Mouse (Mus musculus): ENCODE results near the gene Ank3. TPM values are rescaled to one million over a fixed set of nuclear protein-coding genes. Genes with fewer than 3 reads are reported as not detected.

The Ank3 gene
- polyA plus RNA-seq, 1 experiment: 159 TPM

DNA sequence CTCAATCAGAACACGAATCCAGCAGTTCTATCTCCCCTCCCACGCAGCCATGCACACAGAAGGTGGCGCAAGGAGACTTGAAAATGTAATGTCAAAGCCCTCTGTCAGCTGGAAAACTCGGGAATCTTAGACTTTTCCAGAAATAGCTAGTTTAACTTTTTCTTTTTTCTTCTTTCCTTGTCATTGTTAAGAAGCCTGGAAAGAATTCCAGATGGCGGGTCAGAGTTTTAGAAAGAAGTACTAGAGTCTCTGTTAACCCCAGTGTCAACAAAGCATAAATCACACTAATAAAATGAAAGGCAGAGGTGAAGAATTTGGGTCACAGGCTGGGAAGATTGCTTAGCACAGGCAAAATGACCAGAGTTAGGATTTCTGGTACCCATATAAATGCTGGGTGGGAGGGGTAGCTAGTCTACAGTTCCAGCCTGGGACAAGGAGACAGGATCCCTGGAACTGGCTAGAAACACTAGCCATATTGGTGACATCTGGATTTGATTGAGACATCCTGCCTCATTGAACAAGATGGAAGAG, 340.2 kb downstream of the Ank3 start:
- no peak for DNase-seq (ENCODE audit: extremely low spot score in 1 of 2, low spot score in 1 of 2)

DNA sequence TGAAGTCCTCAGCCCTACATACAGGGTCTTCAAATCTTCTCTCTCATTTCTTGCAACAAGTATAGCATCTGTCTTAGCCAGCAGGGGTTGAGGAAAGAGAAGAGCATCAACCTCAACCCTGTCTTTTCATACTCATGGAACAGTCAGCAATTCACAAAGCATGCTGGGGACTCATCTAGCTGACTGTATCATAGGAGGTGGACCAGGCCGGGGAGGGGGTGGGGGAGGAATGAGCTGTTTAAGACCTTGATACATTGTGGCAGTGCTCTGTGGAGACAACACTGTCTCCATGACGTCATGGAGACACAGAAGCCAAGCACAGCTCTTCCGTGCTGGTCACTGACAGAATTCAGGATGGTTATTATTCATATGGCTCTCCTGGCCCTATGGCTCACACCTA, 344.0 kb downstream of the Ank3 start:
- DNase-seq (ENCODE audit: extremely low spot score in 1 of 2, low spot score in 1 of 2): no peak

DNA sequence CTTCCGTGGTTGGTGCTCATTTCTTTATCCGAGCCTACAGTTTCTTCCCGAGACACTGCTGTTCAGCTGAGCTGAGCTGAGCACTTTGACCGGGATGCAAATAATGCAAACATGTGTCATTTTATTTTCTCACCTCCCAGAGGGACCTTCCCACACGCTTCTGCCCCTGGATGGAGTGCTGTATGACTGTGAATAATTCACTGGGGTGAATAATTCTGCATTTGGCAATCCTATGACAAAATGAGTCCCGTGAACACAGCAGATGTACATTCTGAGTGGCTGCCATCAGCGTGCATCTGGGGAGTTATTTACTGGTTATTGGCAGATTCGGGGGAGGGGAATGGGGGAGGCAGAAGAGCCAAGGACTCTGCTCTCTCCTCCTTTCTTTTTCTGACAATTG, 345.6 kb downstream of the Ank3 start:
- peak in 1 of 2 experiments; percentile 71 for DNase-seq (ENCODE audit: extremely low spot score in 1 of 2, low spot score in 1 of 2)

DNA sequence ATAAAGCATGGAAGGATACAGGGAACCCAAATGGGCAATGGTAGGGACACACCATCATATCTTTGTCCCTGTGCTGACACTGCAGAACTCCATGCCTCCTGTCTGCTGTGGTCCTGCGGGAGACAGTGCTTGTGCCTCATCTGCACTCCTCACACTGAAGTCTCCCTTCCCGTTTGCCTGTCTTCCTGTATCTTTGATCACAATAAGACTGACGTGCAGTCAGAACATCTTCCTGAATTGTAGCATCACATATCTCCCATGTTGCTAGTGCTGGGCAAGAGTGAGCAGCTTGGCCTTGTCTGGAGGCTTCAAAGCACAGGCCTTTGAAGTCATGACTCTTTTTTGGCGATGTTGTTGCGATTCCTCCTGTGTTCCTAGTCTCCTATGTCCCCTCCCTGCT, 346.3 kb downstream of the Ank3 start:
- no peak for DNase-seq (ENCODE audit: extremely low spot score in 1 of 2, low spot score in 1 of 2)

DNA sequence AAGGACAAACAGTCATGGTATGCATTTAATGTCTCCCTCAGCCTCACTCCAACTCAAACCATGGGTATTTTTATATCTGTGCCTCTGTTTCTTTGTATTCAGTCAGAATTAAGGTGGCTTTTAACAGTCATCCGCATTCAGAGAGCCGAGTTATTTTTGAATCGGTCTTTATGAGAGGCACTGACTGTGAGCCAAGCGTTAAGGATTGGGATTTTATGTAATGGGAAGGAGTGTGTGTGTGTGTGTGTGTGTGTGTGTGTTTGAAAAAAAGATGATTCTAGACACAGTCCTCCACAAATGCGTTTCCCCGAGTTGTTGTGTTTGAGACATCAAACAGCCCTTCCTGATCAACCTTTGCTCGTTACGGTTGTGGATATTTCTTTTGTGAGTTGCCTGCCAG, 347.7 kb downstream of the Ank3 start:
- DNase-seq (ENCODE audit: extremely low spot score in 1 of 2, low spot score in 1 of 2): peak in 1 of 2 experiments; percentile 53

DNA sequence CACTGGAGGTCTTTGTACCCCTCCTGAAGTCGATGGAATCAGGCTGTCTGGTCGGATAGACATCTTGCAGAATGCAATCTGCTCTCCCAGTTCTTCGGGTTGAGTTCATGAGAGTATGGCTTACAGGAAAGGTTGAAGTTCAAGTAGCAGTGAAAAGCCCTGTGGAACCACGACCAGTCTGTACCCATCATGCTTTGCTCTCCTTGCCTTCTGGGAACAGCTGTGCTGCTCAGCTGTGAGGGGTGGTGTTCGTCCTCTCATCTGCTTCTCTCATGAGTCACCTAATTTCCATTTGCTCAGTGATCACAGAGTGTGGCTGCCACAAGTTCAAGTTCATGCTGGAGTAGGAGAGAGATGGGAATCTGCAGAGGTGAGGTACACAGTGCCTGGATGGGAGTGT, 348.2 kb downstream of the Ank3 start:
- peak in 1 of 2 experiments; percentile 57 for DNase-seq (ENCODE audit: extremely low spot score in 1 of 2, low spot score in 1 of 2)

DNA sequence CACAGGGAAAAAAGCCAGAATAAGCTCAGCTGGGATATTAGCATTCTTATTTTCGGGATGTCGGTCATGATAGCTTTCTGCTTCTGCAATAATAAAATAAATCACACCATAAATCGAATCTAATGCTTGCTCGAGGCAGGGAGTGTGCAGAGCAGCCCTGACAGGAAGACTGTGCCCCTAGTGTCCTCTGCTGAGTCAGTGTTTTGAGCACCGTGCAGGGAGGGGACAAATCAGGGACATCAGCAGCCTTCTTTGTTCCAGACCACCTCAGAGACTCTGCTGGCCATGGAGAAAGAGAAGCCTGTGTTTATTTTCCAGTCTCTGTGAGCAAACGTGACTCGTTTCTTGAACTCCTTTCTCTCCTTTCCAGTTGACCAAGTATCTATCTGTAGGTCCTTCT, 352.8 kb downstream of the Ank3 start:
- DNase-seq (ENCODE audit: extremely low spot score in 1 of 2, low spot score in 1 of 2): no peak

DNA sequence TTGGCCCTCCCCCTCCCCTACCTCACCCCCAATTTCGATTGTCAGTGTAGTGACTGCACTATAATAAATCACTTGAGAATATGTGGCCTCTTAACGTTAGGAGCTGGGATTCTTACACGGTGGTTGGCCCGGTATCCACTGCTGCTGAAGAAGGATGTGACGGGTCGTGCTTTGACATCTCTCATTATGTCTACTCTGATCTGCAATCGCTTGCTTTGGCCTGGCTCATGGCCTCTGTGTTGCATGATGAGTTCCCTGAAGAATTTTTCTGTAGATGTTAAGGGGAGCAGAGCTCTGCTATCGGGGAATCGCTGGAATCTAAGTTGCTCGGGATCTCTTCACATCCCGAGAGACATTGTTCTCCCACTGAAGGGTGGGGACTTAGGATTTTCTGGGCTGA, 354.9 kb downstream of the Ank3 start:
- no peak for DNase-seq (ENCODE audit: extremely low spot score in 1 of 2, low spot score in 1 of 2)

DNA sequence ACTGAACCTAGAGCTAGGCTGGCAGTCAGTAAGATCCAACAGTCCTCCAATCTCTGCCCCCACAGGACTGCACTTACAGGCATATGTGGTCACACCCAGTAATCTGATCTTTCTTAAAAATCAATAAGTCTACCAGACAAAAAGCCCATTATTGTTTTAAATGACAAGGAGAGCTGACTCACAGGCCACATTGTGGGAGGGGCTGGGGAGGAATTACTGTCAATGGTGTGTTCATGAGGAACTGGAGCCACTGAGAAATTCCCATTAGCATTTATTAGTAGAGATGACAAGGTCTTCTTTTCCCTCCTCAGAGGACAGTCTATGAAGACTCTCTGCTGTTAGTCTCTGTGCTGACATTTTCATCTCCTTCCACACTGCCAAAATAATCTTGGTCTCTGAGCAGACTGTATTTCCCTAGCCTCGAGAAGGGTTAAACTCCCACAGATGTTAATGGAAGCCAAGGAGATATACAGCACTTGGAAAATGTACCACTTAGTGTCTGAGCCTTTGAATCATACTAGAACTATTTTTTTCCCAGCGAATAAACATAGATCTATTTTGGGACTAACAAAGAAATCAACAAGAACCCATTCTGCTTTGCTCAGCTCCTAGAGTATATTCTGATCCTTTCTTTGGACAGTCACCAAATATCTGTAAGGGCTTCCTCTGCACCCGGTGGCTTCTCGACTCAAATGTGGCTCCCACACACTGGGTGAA, 358.5 kb downstream of the Ank3 start:
- DNase-seq (ENCODE audit: extremely low spot score in 1 of 2, low spot score in 1 of 2): peak in 1 of 2 experiments; percentile 45

DNA sequence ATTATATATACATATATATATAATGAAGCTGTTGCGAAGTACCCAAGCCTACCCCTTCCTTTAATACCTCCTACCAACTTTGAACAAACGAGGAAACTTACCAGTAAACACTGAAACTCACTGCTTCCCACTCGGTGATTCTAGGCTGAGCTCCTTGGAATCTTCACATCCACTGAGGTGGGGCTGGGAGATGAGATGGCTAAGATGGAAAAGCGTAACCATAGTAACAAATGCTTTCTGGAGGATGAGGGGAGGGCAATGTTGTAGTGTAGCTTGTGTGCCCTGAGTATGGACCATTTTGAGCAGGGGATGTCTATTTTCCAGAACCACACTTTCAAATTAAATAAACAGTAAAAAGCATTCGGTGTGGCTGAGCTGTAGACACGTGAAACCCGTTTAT, 364.4 kb downstream of the Ank3 start:
- DNase-seq (ENCODE audit: extremely low spot score in 1 of 2, low spot score in 1 of 2): no peak

DNA sequence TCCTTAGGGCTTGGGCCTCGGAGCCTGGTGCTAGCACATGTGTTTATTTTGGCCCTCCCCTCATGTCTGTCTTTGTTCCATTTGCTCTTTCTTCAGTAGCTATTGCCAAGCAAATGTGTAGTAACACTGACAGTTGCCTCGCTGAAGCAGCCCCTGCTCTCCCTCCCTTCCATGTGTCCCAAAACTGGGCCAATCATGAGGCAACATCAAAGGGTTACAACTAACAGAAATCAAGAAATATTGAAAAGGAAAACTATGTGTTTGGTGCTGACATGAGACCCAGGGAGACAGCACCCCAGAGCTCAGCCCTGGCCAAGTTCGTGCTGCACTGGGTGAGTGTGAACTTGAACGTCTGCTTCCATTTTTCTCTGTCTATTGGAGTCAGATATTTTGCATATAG, 365.8 kb downstream of the Ank3 start:
- no peak for DNase-seq (ENCODE audit: extremely low spot score in 1 of 2, low spot score in 1 of 2)

DNA sequence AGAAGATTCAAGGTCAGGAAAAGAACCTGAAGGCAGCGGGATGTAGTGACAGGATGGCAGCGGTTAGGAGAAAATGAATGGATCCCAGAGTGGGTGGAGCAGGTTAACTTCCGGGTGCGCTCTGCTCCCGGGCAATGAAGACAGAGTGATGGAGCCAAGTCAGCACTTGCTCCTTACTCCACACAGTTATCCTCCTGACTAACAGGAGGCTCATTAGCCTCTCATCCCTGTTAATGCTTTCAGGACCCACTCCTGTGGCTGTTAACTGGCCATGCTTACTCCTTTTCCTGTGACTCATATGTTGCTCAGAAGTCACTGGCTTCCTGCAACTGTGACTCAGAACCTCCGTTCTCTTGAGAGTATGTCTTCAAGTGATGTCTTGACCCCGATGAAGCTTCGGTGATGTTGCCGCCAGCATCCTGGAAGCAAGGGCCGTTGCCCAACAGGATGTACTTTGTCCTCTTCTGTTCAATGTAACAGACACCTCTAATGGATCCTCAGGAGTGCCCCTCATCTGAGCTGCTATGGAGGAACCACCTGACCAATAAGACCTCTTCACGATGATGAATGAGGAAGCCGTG, 378.6 kb downstream of the Ank3 start:
- DNase-seq (ENCODE audit: extremely low spot score in 1 of 2, low spot score in 1 of 2): no peak

DNA sequence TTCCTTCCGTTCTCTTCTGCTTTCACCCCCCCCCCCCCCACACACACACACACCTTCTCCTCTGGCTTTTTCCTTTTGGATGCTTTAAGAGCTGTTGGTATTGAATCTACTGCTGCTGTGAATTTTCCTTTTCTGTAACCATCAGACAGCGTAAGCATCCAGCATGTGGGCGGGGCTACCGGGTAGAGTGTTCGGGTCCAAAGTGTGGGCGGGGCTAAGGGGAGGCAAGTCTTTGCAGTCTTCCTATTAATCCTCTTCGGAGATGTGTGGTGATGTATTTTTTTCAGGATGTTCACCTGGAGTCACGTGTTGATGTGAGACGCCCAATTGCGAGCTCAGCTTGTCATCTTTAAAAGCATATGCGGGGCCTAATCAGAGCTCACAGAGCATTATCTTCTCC, 379.2 kb downstream of the Ank3 start:
- no peak for DNase-seq (ENCODE audit: extremely low spot score in 1 of 2, low spot score in 1 of 2)

DNA sequence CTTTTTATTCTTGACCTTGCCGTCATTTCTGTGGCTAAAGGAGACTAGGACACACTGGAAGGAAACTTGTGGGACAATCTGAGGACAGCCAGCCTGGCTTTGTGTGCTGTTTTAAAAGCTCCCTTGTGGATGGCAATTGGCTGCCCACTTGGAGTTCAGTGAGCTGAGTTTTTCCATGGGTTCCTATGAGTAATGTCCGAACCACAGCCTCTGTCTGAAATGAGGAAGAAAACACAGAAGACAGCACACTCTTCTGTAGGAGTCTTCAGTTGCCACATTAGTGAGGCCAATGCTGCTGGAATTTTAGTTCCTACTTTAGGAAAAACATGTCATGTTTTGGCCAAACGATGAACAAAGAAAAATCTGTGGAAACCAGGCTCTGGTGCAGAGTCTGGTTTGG, 380.7 kb downstream of the Ank3 start:
- no peak for DNase-seq (ENCODE audit: extremely low spot score in 1 of 2, low spot score in 1 of 2)

DNA sequence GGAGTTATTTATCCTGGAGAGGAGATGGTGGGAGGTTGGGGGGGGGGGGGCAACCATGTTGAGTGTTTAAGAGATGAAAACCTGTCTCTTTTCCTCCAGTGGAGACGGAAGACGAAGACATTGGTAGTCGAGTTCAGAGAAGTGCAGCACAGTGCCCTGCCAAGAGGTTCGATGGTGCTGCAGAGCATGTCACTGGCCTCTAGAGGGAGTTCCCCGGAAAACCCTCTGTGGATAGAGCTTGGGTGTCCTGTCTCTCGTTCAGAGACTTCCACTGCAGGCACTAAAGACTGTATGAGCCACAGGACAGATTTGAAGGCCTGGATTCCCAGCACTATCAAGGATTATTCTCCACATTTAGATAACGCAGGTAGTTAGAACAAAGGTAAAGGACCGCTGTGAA, 382.9 kb downstream of the Ank3 start:
- DNase-seq (ENCODE audit: extremely low spot score in 1 of 2, low spot score in 1 of 2): peak in 1 of 2 experiments; percentile 80

DNA sequence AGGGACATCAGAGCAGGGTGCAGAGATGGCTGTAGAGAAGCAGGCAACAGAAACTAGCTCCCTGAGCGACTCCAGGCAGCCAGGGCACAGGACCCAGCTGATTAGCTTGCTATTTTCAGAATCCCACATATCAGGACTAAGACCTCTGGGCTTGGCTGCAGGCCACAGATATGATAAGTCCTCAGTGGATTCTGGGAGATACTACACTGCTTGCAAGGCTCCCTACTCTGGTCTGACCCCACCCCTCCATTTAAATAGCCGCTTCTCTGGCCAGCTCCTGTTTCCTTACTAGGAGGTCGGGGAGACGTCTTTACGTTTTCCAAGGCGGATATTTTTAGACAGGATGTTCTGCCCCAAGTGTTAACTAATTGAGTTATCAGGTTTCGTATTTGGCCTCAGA, 386.7 kb downstream of the Ank3 start:
- no peak for DNase-seq (ENCODE audit: extremely low spot score in 1 of 2, low spot score in 1 of 2)

DNA sequence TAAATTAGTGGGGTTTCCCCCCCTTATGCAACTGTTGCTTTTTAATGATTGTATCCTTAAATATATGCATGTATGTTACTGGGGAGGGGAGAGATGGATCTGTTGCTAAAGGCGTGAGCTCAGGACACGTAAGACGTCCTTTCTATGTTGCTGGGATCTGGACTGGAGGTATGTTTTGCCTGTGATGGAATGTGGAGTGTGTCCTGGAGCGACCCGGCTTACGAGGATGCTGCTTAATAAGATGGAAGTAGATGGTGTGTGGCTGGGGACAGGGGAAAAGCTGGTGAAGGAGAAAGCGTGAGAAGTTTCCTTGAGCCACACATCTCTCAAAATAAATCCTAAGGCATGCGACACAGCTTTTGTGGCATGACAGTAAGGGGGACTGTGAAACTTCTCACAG, 387.1 kb downstream of the Ank3 start:
- DNase-seq (ENCODE audit: extremely low spot score in 1 of 2, low spot score in 1 of 2): no peak

DNA sequence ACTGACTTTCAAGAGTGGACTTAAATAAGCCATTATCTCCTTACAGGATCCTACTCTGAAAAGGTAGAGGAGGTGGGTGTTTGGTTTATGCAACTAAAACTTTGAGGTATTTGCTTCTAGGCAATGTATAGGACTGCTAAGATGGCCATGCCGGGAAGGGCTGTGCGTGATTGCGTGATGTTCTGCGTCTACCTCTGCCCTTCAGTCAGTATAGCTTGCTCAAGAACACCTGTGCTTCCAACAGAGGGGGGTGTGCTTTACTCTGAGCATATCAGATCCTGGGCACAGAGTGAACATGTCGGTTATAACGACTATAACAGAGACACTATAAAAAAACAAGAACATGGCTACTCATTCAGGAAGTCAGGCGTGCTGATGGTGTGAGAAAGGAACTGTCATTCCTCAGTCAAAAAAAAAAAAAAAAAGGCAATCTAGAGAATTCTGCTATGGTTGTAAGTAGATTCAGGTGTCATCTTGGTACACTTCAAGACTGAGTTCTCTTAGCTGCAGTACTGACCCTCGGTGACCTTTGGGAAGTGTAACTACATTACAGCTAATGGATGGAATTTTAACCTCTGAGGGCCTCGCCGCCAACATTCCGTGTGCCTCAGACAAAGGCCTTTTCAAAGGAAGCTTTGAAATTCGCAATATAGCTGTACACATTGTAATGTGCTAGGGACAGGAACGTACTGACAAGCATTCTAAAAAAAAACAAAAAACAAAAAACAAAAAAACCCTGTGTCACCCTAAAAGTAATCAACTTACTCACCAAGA, 387.8 kb downstream of the Ank3 start:
- no peak for DNase-seq (ENCODE audit: extremely low spot score in 1 of 2, low spot score in 1 of 2)

DNA sequence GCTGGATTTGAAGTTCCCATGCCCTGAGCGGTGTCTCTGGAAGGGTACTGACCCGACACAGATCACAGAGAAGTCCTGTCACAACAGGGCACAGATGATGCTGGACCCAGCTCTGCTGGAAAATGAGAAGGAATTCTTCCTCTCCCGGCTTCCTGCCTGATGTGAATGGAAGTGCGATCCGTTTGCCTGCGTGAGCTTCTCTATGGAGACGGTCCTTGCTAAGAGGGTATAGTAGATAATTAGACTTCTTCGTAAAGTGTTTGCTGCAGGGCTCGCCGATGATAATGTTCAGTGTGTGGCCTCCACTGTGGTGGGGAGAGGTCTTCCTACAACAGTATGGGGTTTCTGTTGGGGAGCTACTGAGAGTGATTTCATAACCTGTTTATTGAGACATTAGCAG, 388.8 kb downstream of the Ank3 start:
- no peak for DNase-seq (ENCODE audit: extremely low spot score in 1 of 2, low spot score in 1 of 2)

DNA sequence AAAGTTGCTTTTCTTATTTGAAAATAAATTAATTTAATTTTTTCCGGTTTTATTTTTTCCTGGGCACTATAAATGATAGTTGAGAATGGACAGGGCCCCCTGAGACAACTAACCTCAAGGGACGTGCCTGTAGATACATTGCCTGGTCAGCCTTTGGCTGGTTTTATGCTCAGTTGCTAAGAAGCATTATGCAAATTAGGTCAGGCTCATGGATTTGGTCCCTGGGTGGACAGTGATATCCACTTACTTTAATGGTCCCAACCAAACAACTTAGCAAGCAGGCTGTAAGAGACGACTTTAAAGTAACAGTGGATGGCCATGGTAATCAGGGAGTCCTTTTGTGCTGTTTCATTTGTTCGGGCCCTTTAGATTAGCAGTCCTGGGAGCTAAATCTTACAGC, 392.0 kb downstream of the Ank3 start:
- no peak for DNase-seq (ENCODE audit: extremely low spot score in 1 of 2, low spot score in 1 of 2)

DNA sequence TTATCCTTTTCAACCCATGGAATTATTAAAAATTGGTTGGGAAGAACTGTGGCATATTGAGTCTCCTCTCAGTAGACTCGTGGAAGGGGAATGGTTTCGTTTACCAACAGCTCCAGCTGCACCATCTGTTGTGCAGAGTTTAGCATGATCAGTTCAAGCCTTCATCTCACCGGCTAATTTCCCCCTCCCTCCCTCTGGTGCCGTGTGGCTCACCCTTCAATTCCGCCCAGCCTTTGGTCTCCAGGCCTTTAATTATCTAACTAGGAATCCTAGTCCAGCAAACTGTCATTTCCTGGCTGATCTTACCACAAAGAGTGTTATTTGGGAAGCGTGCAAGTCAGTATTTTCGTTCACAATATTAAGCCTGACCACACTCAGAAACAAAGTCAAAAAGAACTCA, 393.4 kb downstream of the Ank3 start:
- DNase-seq (ENCODE audit: extremely low spot score in 1 of 2, low spot score in 1 of 2): no peak

DNA sequence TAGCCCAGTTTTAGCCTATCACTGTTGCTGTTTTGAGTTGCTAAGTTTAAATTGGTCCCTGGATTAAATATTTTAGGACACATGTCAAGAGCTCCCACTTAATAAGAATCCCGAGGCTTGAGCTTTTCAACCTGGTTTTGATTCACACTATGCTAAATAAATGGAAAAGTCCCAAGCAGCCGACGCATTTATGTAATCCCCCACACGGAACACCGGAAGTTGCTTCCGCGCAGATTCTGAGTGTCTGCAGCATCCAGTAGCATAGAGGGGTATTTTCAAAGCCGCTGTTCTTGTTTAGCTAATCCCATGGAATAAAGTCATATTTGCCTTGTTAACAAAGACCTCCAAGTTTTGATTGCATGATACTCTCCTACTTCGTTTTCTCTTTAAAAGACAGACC, 393.8 kb downstream of the Ank3 start:
- peak in 1 of 2 experiments; percentile 81 for DNase-seq (ENCODE audit: extremely low spot score in 1 of 2, low spot score in 1 of 2)

Measured in frontal cortex, adult 2 months (tissue).